Comparison of ENCODE assay signal across 9 mouse cellular contexts in the genomic region with DNA sequence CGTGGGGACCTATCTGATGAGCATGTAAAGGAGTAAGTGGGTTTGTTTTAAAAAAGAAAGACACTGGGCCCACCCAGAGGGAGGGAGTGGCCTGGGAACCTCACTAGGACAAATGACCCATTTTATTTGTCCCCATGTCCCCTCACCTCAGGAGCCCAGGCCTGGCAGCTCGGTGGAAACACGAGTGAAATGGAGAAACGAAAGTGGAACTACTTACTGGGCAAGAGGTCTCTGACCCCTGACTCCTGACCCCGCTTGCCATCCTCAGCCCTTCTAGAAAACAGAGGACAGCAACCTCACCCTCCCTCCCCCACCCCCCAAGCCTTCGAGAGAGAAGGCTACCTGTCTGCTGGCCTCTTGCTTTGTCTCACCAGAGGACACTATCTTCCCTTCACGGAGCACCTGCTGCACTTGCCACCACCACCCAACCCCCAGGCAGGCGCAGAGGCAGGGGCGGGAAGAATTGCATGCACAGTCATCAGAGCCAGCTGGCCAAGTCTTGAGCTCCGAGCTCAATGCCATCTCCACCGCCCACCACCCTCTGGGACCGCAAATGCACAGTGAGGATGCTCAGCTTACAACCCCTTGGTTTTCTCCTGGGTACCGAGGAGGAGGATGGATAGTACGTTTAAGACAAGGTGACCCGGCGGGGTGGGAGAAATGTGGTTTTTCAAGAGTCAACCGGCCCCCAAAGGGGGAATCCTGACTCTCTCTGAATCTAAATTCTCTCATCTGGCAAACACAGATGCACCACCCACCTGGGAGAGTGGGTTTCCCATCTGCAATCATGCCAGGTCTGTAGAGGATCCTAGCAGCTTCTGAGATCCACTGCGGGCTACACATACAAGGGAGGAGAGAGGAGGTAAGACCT. TPM values are rescaled to one million over a fixed set of nuclear protein-coding genes. Genes with fewer than 3 reads are reported as not detected.
A peak's percentile ranks its signal among the peaks of the same experiment; 100 is the strongest.
DNase-seq lines count a peak whose midpoint lies in the region; ATAC-seq and TF ChIP-seq lines count a peak whose summit lies in the region.
"Had no signal": no experiment of that assay in that cellular context is flagged by ENCODE, and none has a peak within 500 bp of the region (broad histone marks: within the 10 kb centered on the region; RNA-seq: fewer than 3 reads in every experiment).

No protein-coding gene starts in this region.

- peaks cover 9% of the 10 kb centered on the region; the same call in 1 of the 2 replicates for H3K27me3 ChIP-seq in G1E (ENCODE audit: insufficient read depth, low read length)
- H3K27me3 ChIP-seq in kidney, adult 2 months (replicated peaks; ENCODE audit: control insufficient read depth, insufficient read depth, low read length): no peaks in the 10 kb centered on the region

- DNase-seq in gastrocnemius, adult 2 months: no peak
- DNase-seq in gastrocnemius, adult 18-20 months (ENCODE audit: low spot score): no peak
- no peak for DNase-seq in G1E (ENCODE audit: low spot score)
- peak; percentile 81 to 93 for DNase-seq in layer of hippocampus, adult 18-20 months (ENCODE audit: low spot score in 2 of 2)
- peak; percentile 44 for DNase-seq in naive thymus-derived CD4-positive, alpha-beta T cell, adult 2 months (ENCODE audit: low read depth)
- DNase-seq in kidney, adult 2 months: no peak
- no peak for DNase-seq in Muller cell, postnatal 12 days (ENCODE audit: inconsistent ontology term)
- DNase-seq: cerebellum, postnatal 36 days had no signal

- H3K27ac ChIP-seq in gastrocnemius, adult 2 months: peak overlapping the region; percentile 49; the same call in 1 of the 2 replicates
- no peak overlapping the region for H3K27ac ChIP-seq in kidney, adult 2 months (ENCODE audit: insufficient read depth, low read depth, low read length)

- no peak for TF ChIP-seq CTCF in gastrocnemius, adult 2 months (IDR thresholded peaks at IDR 0.05)
- TF ChIP-seq CTCF in G1E (IDR thresholded peaks at IDR 0.05; ENCODE audit: low read depth, low read length): no peak
- no peak for TF ChIP-seq CTCF in kidney, adult 2 months (conservative IDR thresholded peaks at IDR 0.05; ENCODE audit: insufficient read depth, insufficient read length, low read depth, low read length)

- H3K9me3 ChIP-seq in G1E (replicated peaks): no peaks in the 10 kb centered on the region

- H3K4me3 ChIP-seq in gastrocnemius, adult 2 months: no peak overlapping the region
- peak overlapping the region; percentile 11; the same call in 1 of the 2 replicates for H3K4me3 ChIP-seq in G1E (ENCODE audit: low read depth, low read length)
- H3K4me3 ChIP-seq in kidney, adult 2 months (ENCODE audit: insufficient read depth, low read depth, low read length): no peak overlapping the region

- H3K4me1 ChIP-seq in G1E (ENCODE audit: insufficient read depth, low read depth, low read length): peaks cover 23% of the 10 kb centered on the region
- peaks cover 13% of the 10 kb centered on the region for H3K4me1 ChIP-seq in kidney, adult 2 months (ENCODE audit: control insufficient read depth, insufficient read depth, low read length)

- intact Hi-C loops in gastrocnemius, adult 2 months (cut with DNase I): no loop called here

- ATAC-seq in G1E (ENCODE audit: extremely low read depth, insufficient number of reproducible peaks, low FRiP score, poor library complexity, severe bottlenecking): peak; percentile 38; the same call in 1 of the 2 replicates
- no peak for ATAC-seq in erythroid progenitor cell, adult 5-6 weeks (replicated peaks; ENCODE audit: low FRiP score, poor library complexity, severe bottlenecking)

- H3K36me3 ChIP-seq in G1E (replicated peaks): peaks cover 3% of the 10 kb centered on the region
- no peaks in the 10 kb centered on the region for H3K36me3 ChIP-seq in kidney, adult 2 months (ENCODE audit: control insufficient read depth, insufficient read depth, low read length)

- TF ChIP-seq POLR2A in kidney, adult 2 months (IDR thresholded peaks at IDR 0.05; ENCODE audit: low read depth, low read length): no peak

- 71% methylated on average over 18 of the region's 18 CpGs for WGBS in kidney, adult 2 months

RNA-seq across cellular contexts. Expression of gene Itpk1, which starts 9.1 kb away (rescaled TPM):
- total RNA-seq in gastrocnemius, adult 2 months (2021): 1 to 10 TPM; 6.5 to 6.6 TPM
- 1 to 10 TPM; 6.5 to 7.4 TPM for total RNA-seq in gastrocnemius, adult 18-20 months (2021)
- total RNA-seq in G1E (2014; fragmentation: Nextera tagmentation) (2.5 and 4.4 TPM in 2 replicates), G1E (2017) (2.7 and 3.0 TPM in 2 replicates)
- polyA plus RNA-seq in G1E (2012): 4.6 and 6.4 TPM in 2 replicates
- 10 to 100 TPM; 69.2 to 70.5 TPM for total RNA-seq in layer of hippocampus, adult 18-20 months (2021)
- polyA plus RNA-seq in kidney, adult 2 months (2012; rRNA removed): 27.6 and 29.0 TPM in 2 replicates
- 2.5 TPM in 1 of 2 replicates, not detected in the other for total RNA-seq in erythroid progenitor cell, adult 5-6 weeks (2015; ENCODE audit: low replicate concordance)
- total RNA-seq in erythroid progenitor cell, adult 5-6 weeks (2017; ENCODE audit: low replicate concordance): 0.64 and 0.98 TPM in 2 replicates

RNA-seq across cellular contexts. Expression of gene Moap1, which starts 47.9 kb away (rescaled TPM):
- total RNA-seq in gastrocnemius, adult 2 months (2021): 1 to 10 TPM; 4.8 to 5.5 TPM
- total RNA-seq in gastrocnemius, adult 18-20 months (2021): 1 to 10 TPM; 4.2 to 4.5 TPM
- total RNA-seq in G1E (2014; fragmentation: Nextera tagmentation): 36.0 and 41.9 TPM in 2 replicates
- 16.3 and 22.3 TPM in 2 replicates for total RNA-seq in G1E (2017)
- 2.7 and 3.6 TPM in 2 replicates for polyA plus RNA-seq in G1E (2012)
- 10 to 100 TPM; 23.5 to 26.6 TPM for total RNA-seq in layer of hippocampus, adult 18-20 months (2021)
- polyA plus RNA-seq in kidney, adult 2 months (2012; rRNA removed): 0.49 and 0.74 TPM in 2 replicates
- total RNA-seq in erythroid progenitor cell, adult 5-6 weeks (2015; ENCODE audit: low replicate concordance): 10.1 and 10.5 TPM in 2 replicates
- total RNA-seq in erythroid progenitor cell, adult 5-6 weeks (2017; ENCODE audit: low replicate concordance): 8.2 TPM in 1 of 2 replicates, not detected in the other

RNA-seq across cellular contexts. Expression of gene Tmem251, which starts 48.0 kb away (rescaled TPM):
- total RNA-seq in gastrocnemius, adult 2 months (2021): 1 to 10 TPM; 2.3 to 3.5 TPM
- 1 to 10 TPM; 1.9 to 5.1 TPM for total RNA-seq in gastrocnemius, adult 18-20 months (2021)
- total RNA-seq in G1E (2014; fragmentation: Nextera tagmentation) (5.1 and 8.8 TPM in 2 replicates), G1E (2017) (22.6 TPM in 2 replicates)
- 2.3 and 3.2 TPM in 2 replicates for polyA plus RNA-seq in G1E (2012)
- 1 to 10 TPM; 4.9 to 5.1 TPM for total RNA-seq in layer of hippocampus, adult 18-20 months (2021)
- 2.2 and 2.9 TPM in 2 replicates for polyA plus RNA-seq in kidney, adult 2 months (2012; rRNA removed)
- 2.9 and 3.4 TPM in 2 replicates for total RNA-seq in erythroid progenitor cell, adult 5-6 weeks (2015; ENCODE audit: low replicate concordance)
- total RNA-seq in erythroid progenitor cell, adult 5-6 weeks (2017; ENCODE audit: low replicate concordance): 2.2 TPM in 1 of 2 replicates, not detected in the other

Comparison
In these comparisons a context has a peak if more than half of its experiments do, and no peak if none do; other contexts are left out.
1. DNase-seq: peak in layer of hippocampus, adult 18-20 months (2 of 2) and naive thymus-derived CD4-positive, alpha-beta T cell, adult 2 months (single experiment); none in gastrocnemius, adult 2 months (single experiment), gastrocnemius, adult 18-20 months (single experiment), G1E (single experiment), kidney, adult 2 months (single experiment) and Muller cell, postnatal 12 days (single experiment).
2. RNA of gene Itpk1, which starts 9.1 kb away (total RNA-seq): 69.2 to 70.5 TPM in layer of hippocampus, adult 18-20 months; 6.5 to 7.4 TPM in gastrocnemius, adult 18-20 months, 6.5 to 6.6 TPM in gastrocnemius, adult 2 months, 0.64 to 2.5 TPM in erythroid progenitor cell, adult 5-6 weeks and 2.5 to 4.4 TPM in G1E; every median in the first group is over 4 times any median in the second.